Mouse (Mus musculus): Measurements from ENCODE around the gene Fggy. TPM values are rescaled to one million over a fixed set of nuclear protein-coding genes. Genes with fewer than 3 reads are reported as not detected.

The Fggy gene
- total RNA-seq, 2 experiments from 2014 or later, result 3.1 to 11.3 TPM

DNA sequence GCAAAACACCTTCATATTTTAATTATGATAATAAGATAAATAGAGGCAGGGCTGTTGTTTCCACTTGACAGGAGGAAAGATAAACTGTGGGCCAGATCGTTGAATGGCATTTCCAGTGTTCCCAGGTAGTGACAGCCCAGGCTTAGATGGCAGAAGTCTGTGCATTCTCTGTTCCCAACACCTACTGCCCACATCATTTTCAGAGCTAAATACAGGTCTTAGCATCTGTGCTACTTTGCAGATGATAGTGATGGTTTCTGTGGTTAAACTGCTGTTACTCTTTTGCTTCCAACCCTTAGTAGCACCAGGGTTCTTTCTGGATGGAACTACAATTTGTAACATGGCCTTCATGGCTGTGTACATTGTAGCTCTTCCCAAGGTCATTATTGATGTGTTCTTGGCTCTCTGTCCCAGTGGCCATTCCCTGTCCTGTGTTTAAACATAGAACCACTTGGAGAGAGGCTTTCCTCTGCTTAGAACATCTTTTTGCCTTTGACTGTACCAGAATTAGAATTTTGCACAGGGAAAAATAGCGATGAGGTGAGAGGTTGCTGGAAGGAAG lies 31.5 kb downstream of the Fggy start:
- no peak for ATAC-seq (ENCODE audit: poor library complexity, severe bottlenecking)

DNA sequence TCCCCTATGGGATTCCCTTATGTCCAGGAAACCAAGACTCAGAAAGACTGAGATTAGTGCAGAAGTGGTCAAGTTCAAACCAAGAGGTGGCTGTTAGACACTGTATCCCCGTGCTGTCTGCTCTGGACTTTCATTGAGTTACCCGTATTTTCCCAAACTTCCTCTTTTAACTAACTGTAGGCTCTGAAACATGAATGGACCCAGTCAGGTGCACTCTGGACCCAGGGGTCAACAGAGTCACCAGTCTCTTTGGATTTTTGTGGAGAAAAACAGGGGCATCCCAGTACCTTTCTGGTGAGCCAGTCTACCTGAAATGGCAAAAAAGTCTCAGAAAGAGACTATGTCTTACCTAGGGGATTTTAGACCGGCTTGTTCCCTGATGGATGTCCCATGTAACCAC lies 33.6 kb downstream of the Fggy start:
- ATAC-seq (ENCODE audit: poor library complexity, severe bottlenecking), result peak; percentile 45; the same call in 1 of the 2 replicates

DNA sequence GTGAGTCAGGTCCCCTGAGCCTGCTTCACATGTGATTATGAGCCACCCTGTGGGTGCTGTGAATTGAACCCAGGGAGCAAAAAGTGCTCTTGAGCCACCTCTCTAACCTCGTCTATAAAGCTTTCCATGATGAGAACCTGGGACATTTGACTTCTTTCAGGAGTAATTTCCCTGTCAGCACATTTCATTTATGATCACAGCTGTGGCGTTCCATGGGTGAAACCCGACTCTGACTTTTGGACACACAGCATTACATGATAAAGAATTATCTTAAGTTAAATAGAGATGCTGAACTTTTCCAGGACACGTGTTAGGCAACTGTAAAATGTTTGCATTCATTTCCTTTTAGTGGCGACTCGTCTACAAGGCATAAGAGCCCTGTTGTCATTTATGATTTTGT lies 39.9 kb downstream of the Fggy start:
- ATAC-seq (ENCODE audit: poor library complexity, severe bottlenecking), result no peak

DNA sequence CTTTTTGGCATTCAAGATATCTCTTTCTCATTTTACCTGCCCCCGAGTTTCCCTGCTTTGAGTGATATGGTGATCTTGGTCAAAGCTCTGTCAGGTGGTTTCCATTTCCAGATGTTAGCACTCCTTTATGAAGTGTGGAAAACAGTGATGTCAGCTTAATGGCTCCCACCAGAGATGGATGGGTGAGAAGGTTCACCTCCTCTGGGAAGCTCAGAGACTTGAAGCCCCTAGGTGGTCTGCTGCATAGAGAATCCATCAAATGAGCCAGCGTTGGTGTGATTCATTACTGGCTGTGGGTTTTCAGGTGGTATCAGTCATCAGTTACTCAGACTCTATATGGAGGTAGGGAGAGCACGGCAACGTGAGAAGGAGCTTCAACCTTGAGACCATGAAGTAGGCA lies 44.5 kb downstream of the Fggy start:
- no peak for ATAC-seq (ENCODE audit: poor library complexity, severe bottlenecking)

DNA sequence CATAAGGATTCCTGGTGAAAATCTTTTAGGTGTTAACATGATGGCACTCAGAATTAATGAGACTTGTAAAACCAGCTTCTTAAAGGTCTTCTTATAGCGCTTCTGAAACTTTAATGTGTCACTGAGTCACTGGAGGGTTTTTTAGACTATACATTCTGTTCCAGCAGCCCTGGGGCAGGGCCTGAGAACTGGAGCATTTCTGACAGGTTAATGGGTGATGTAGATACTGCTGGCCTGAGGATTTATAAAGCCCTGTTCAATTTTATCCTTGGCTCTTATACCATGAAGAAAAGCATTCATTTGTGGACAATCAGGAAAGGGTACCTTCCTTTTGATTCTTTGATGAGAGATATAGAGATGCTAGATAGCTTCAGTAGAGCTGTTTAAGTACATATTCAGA lies 45.9 kb downstream of the Fggy start:
- no peak for ATAC-seq (ENCODE audit: poor library complexity, severe bottlenecking)

DNA sequence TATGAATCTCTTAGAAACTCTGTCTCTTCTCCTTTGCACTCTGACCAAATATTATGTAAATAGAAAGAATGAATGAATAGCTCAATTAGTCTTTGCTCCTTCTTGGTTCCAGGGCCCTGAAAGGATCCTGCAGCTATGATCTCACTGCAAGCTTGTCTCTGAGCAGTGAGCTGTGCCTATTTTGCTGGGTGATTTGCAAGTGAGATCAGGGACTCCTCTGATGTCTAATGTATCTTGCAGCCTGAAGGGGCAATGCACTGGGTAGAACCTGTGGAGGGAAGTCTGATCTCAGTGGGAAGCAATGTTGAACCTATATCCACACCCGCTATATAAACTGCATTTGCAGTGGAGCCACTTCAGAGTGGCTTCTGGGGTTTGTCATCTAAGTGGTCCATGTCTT lies 53.4 kb downstream of the Fggy start:
- ATAC-seq (ENCODE audit: poor library complexity, severe bottlenecking), result no peak

DNA sequence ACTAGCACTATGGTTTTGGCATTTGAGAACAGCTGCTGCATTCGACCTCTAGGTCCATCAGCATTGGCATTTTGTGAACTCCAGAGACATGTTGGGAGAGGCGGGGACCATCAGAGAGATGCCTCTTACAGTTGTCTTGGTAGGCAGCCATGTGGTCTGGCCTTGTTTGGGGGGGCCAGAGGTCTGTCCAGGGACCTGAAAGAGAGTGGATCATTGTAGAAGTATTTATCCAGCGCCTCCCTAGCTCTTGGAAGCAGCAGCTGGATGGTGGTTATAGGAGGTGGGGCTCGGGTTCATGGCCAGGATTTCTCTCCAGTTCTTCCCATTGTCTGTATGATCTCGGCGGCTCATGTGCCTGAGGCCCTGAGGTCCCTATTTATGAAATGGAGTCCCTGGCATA lies 54.1 kb downstream of the Fggy start:
- ATAC-seq (ENCODE audit: poor library complexity, severe bottlenecking), result no peak

DNA sequence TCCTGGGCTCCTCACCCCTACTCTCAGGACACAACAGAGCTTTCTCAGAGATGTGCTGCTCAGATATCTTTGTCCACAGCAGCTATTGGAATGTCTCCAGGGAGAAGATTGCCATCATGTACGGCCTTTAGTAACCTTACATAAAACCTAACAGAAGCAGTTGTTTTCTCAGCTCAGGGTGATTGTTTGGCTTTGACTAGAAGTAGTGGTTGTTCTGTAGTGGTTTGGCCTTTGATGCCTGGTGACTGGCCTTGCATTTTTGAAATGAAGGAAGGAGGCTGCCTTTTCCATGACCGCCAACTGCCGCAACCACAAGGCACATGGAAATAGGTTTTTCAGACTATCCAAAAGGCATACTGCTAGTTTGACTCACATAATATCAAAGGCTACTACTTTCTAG lies 63.7 kb downstream of the Fggy start:
- no peak for ATAC-seq (ENCODE audit: poor library complexity, severe bottlenecking)

DNA sequence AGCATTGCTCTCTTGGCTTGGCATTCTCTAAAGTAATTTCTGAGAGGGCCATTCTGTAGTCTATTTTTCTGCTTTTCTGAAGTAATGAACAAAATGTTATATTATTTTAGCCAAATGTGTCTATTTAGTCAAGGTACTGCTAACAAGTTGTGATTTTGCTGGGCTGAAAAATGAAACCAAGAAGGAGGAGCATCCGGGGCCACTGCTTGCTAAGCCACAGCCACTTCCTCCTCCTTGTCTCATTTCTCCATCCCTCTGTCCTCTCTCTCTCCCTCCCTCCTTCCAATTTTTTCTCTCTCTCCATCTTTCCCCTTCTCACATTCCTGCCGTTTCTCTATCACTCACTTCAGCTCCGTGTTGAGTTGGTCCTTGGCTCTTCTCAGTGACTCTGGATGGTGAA lies 67.4 kb downstream of the Fggy start:
- ATAC-seq (ENCODE audit: poor library complexity, severe bottlenecking), result 0 out of 2 replicates have a peak, but pooled peaks have one; percentile 29

DNA sequence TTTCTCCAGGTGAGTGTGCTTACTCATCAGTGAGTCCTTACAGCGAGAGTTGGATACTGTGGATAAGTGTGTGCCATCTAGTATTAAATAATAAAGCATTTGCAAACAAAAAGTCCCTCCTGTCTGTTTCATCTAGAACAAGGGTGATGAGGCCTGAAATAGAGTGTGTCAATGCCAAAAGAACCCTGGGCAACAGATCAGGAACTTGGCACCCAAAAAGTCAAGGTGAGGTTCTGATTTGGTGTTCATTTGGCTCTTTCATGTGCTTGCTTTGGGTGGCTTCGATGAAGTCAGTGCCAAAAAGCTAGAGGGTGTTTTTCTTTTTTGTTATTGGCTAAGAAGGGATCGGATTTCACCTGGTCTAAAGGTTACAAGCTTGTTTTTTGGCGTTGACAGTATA lies 68.3 kb downstream of the Fggy start:
- ATAC-seq (ENCODE audit: poor library complexity, severe bottlenecking), result no peak

DNA sequence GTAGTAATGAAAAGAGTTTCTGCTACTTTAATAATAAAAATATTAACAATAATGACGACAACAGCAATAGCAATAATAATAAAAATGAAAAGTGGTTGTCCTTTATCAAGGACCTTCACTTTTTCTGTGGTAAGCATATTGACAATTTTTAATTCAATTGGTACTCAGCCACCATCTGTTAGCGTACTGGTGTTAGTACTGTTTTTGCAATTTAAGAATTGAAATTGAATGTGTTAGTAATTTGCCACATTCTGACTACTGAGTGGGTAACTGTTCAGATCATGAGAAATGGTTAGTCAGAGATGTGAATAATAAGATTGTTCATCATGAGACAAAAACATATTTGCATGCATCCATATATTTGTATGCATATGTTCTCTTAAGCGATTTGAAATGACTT lies 68.9 kb downstream of the Fggy start:
- no peak for ATAC-seq (ENCODE audit: poor library complexity, severe bottlenecking)

DNA sequence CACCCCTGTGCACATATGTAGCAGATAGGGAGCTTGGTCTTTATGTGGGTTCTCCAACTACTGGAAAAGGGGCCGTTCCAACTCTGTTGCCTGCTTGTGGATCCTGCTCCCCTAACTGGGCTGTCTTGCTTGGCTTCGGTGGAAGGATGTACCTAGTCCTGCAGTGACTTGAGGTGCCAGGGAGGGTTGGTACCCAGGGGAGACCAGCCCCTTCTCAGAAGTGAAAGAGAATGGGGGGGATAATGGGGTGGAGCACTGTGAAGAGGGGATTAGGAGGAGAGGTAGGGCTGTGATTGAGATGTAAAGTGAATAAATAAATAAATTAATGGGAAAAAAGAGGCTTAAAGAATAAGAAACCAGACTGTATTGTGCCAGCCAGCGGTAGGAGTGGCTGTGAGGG lies 77.6 kb downstream of the Fggy start:
- no peak for ATAC-seq (ENCODE audit: poor library complexity, severe bottlenecking)

DNA sequence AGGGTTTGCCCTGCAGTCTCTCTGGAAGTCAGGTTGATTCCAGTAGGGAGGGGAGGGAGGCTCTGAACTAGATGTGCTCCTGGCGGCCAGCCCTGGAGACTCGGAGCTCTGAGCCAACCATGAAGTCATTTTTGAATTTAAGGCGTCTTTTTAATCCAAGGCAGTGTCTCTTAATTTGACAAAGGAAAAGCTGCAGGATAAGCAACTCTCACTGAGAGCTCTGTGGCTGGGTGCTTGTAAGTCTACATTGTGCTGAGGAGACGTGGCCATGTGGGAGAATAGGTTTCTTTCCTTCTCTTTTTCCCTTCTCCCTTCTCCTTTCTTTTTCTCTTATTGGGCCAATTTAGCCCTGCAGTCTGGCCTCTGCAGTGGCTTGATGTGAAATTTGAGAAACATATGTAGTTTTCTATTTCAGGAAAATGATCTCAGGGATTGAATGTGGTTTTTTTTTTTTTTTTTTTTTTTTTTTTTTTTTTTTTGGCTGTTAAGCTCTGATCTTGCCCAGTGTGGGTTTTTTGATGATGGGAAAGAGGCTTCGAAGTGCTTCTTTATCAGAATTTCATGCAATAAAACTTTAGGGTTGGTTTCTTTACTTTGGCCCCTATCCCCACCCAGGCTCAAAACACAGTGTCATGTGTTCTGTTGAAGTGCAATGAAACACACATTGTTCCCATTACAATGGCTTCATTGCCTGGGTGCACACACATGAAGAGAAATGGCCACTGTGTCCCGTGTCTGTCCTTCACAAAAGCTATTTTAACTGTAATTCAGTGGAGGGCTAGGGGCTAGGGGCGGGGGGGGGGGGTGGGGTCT lies 79.8 kb downstream of the Fggy start:
- ATAC-seq (ENCODE audit: poor library complexity, severe bottlenecking), result no peak

DNA sequence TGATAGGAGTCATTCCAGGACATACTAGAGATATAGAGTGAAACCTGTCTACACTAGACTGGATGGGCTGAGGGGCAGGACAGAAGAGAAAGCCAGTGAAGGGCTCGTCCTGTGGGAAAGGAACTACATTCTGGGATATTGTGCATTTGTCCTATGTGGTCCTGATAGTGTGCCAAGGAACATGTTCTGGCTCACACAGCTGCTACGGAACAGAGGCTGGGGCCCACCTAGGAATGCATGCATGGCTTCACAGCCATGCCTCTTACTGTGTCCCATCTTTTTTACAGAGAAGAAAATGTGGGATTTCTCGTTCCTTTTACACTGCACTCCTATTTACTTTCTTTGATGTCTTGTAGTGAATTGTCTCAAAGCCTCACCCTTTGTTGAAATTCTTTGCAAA lies 80.8 kb downstream of the Fggy start:
- ATAC-seq (ENCODE audit: poor library complexity, severe bottlenecking), result no peak

DNA sequence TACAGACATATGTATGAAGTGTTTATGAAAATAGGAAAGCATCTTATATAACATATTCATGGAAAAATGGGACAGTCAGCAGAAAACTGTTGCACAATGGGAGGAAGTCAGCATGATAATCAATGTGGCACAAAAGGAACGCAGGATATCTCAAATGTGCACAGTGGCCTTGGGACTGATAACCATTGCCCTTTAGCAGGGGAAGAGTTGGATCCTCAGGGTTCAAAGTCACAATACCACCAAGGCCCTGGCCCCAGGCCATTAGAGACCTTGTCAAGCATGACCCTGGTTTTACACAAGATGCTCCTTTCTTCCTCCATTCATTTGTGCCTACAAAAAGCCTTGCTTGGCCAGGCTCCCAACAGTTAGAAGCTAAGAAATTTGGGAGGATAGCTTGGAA lies 83.5 kb downstream of the Fggy start:
- ATAC-seq (ENCODE audit: poor library complexity, severe bottlenecking), result no peak

DNA sequence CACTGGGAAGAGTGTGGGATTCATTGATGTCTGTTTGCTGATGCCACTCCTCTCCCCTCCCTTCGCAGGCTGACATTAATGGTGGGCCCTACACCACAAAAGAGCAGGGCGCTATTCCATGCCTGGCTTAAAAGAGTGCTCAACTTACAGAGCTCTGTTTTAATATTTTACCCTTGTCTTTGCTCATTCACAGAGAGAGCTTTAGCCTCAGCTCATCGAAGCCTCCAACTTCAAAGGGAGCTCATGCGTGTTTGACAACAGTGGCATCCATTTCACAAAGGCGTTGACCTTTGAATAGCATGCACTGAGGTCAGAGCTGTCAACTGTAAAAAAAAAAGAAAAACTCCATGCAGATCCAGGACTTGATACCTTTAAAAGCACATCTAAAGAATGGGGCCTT lies 86.7 kb downstream of the Fggy start:
- no peak for ATAC-seq (ENCODE audit: poor library complexity, severe bottlenecking)

DNA sequence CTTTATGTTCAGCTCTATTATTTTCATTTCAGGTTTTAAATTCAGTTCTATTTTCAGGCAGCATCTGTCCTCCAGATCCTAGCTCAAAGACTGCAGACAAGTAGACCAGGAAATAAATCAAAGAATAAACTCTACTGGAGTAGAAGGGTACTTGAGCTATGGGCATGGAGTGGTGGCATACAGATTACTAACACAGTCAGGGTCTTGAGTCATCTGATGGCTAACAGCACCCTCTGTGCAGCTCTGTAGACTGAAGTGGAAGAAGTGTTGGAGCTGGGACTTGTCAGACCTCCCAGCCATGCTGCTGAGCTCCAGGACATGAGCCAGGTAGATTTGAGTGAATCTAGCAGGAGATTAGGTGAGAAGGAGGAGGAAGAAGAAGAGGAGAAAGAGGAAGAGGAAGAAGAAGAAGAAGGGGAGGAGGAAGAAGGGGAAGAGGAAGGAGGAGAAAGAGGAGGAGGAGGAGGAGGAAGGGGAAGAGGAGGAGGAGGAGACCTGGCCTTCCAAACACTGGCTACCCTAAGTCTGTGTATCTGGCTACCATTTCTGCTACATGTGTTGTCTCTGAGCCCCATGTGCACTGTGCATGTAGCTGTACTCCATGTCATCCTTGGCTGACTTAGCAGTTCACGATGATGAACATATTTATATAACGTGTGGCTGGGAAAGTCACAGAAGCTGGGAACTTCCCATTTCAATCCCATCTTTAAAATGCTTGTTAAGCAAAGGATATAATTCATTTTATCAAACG lies 91.7 kb downstream of the Fggy start:
- no peak for ATAC-seq (ENCODE audit: poor library complexity, severe bottlenecking)

DNA sequence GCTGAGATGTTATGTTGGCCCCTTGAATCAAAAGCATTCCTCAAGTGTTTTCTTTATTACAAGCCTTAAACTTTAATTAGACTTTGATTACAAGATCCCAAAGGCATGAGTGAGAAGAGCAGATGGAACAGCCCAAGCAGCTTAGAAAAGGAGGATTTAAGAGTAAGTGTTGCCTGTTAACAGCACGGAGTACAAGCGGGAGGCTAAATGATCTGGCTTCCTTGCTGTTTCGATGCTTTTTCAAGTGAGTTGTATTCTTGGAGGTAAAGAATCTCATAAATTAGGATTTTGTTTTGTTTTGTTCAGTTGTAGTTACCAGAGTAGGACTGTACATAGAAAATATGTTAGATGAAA lies 92.2 kb downstream of the Fggy start:
- no peak for ATAC-seq (ENCODE audit: poor library complexity, severe bottlenecking)

DNA sequence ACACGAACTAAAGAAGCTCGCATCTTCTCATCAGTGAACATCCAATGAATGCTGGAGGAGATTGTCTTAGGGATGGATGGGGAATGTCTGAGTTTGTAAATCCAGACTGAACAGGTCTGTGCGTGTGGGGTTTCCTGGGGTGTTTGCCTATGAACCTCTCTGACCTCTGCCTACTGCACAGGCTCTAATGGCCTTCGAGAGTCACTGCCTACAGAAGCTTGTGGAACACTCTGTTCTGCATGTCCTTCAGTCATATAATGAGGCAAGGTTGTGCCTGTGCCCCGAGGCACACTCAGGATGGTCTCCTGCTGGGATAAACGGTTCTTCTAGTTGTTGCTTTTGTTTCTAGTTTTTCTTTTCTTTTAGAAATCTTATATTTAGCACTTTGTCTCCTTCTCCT lies 92.7 kb downstream of the Fggy start:
- no peak for ATAC-seq (ENCODE audit: poor library complexity, severe bottlenecking)

DNA sequence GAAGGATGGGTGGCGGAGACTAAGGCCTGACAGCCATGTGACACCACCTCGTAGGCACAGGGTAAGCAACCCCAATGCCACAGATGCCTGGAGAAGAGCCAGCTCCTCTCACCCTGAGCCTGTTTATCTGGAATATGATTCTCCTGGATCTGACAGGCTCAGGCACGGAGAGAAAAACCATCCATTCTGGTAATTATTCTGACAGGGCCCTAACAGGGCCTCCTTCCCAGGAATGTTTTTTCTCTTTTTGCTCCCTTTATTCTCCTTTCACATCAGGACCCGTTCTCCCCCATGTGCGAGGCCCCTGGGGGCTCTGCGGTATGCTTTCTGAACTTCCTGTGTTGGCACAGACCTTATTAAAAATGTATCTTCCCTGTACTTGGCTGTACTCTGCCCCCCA lies 94.7 kb downstream of the Fggy start:
- ATAC-seq (ENCODE audit: poor library complexity, severe bottlenecking), result no peak

DNA sequence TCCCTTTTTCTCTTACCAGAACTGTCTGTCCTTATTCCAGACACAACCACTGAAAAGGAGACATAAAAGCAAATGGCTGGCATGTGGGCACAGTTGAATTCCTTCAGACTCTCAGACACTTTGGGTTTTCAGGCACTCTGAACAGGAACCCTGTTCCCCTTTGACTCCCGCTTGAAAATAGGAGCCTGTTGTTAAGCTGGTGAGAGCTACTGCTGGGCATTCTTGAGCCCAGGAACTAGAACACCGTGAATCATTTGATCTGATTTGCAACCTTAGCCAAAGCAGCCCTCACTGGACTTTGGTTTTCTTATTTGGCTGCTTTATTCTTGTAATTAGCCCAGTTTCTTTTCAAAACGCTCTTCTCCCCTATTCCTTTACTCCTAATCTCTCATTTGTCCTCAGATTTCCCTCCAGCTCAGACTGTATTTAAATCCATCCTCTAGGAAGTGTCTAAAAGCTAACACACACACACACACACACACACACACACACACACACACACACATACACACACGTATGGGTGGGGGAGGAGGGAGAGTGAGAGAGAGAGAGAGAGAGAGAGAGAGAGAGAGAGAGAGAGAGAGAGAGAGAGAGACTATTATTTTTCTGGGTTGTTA lies 96.1 kb downstream of the Fggy start:
- ATAC-seq (ENCODE audit: poor library complexity, severe bottlenecking), result no peak

DNA sequence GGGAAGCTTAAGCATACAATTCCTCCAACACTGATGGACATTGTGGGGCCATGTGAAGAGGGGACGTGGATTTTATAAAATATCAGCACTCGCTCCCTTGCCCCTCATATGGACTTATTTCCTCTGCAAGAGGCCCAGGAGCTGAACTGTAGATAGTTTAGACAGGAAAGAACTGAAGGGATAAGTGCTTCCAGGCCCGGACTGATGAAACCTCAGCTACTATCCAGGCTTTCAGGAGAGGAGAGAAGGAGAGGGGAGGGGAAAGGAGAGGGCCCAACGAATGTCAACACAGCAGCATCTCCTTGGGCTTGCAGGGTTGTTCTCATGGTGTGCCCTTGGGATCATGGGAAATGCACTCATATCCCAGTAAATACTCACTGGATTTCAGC lies 96.6 kb downstream of the Fggy start:
- ATAC-seq (ENCODE audit: poor library complexity, severe bottlenecking), result no peak

Measured in megakaryocyte, adult 5-6 weeks (primary cell).